Mouse (Mus musculus) C2C12 (cell line): ENCODE results near the gene Gja8. TPM values are rescaled to one million over a fixed set of nuclear protein-coding genes. Genes with fewer than 3 reads are reported as not detected.

Experiments
- H3K27me3 ChIP-seq: one replicate; pipeline ENCODE4 v1.6.1; 2011; ENCODE audit not compliant: control insufficient read depth, insufficient read depth, insufficient read length
- H3K36me3 ChIP-seq: one replicate; pipeline ENCODE4 v1.6.1; 2011; ENCODE audit not compliant: control insufficient read depth, insufficient read depth
- H3K4me3 ChIP-seq: one replicate; pipeline ENCODE4 v1.5.1; 2011; ENCODE audit warnings: mild to moderate bottlenecking, control low read depth; ENCODE audit not compliant: poor library complexity, insufficient read depth, severe bottlenecking
- H3K79me2 ChIP-seq: one replicate; pipeline ENCODE4 v1.6.1; 2011; ENCODE audit not compliant: control insufficient read depth, insufficient read depth
- H3K79me3 ChIP-seq: one replicate; pipeline ENCODE4 v1.6.1; 2011; ENCODE audit warnings: low read depth, control low read depth
- H3ac ChIP-seq: one replicate; pipeline ENCODE3; 2011; ENCODE audit warnings: low read depth; ENCODE audit not compliant: control insufficient read depth, insufficient read length
- CEBPB ChIP-seq: IDR thresholded peaks from one replicate; pipeline ENCODE4 v1.6.1; 2011; ENCODE audit warnings: low read depth, mild to moderate bottlenecking, control low read depth, moderate library complexity
- CTCF ChIP-seq: IDR thresholded peaks from one replicate; pipeline ENCODE4 v1.5.1; 2011; ENCODE audit not compliant: control insufficient read depth, insufficient read depth, insufficient read length
- FOSL1 ChIP-seq: IDR thresholded peaks from one replicate; pipeline ENCODE4 v1.8.0; 2011; ENCODE audit warnings: mild to moderate bottlenecking, low read length; ENCODE audit not compliant: poor library complexity, insufficient read depth, severe bottlenecking
- MAX ChIP-seq: IDR thresholded peaks from one replicate; pipeline ENCODE4 v1.6.1; 2011; ENCODE audit warnings: mild to moderate bottlenecking, control low read depth
- MYOD1 ChIP-seq: IDR thresholded peaks from one replicate; pipeline ENCODE4 v1.6.1; 2011; ENCODE audit warnings: low read depth; ENCODE audit not compliant: control insufficient read depth, insufficient read length
- MYOG ChIP-seq: IDR thresholded peaks from one replicate; pipeline ENCODE4 v1.6.1; 2011; ENCODE audit not compliant: control insufficient read depth, insufficient read length; ENCODE audit errors: extremely low read depth
- USF1 ChIP-seq: IDR thresholded peaks from one replicate; pipeline ENCODE4 v1.6.1; 2011; ENCODE audit warnings: low read depth, mild to moderate bottlenecking, control low read depth, moderate library complexity
- polyA plus RNA-seq: library from polyadenylated mRNA; unstranded; fragments of >200 nt; fragmentation: generic; extraction: Trizol; gene quantifications from one replicate; pipeline ENCODE4 v1.2.1, GENCODE M21; 2012; ENCODE audit warnings: missing spikeins

The Gja8 gene
- polyA plus RNA-seq, 1 experiment, result not detected

DNA sequence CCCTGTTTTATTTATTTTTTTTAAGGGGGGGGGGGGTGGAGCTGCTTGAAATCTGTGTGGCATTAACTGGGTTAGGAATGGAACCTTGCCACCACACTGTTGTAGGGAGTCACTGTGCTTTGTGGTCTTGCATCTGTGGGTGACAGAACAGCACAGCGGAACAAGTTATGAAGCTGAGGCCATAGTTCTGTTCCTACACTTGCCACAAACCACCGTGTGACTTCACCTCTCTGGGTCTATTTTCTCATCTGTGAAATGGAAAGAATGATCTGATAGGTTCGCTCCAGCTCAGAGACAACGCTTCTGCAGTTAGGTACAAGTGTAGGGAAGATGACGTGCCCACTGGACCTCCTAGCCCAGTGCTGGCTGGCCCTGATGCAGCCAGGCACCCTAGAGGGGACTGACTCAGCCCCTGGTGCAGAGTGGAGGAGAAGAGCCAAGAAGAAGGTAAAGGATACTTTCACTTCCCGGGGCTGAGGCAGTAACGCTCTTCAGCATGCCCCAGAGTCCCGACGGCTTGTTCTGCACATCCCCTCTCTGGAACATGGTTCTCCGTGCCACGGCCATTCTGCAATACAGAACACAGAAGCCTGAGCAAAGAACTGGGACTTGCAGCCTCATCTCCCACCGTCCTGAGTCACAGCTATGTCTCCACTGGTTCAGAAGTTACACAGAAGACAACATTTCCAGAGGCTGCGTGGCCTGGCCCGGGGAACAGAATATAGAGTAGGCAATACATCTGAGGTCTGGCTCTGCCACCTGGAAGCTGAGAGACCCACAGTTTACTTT lies 43.6 kb downstream of the Gja8 start:
- Histone ChIP-seq H3ac (no peak overlapping the region), H3K36me3 (peaks cover 15% of the 10 kb centered on the region), H3K4me3 (no peak overlapping the region), H3K79me3 (no peaks in the 10 kb centered on the region), H3K79me2 (no peaks in the 10 kb centered on the region), H3K27me3 (no peaks in the 10 kb centered on the region)
- TF ChIP-seq MYOD1, result no peak
- TF ChIP-seq USF1, result no peak
- no peak for TF ChIP-seq MAX
- no peak for TF ChIP-seq CTCF
- TF ChIP-seq MYOG, result no peak
- no peak for TF ChIP-seq FOSL1
- no peak for TF ChIP-seq CEBPB

DNA sequence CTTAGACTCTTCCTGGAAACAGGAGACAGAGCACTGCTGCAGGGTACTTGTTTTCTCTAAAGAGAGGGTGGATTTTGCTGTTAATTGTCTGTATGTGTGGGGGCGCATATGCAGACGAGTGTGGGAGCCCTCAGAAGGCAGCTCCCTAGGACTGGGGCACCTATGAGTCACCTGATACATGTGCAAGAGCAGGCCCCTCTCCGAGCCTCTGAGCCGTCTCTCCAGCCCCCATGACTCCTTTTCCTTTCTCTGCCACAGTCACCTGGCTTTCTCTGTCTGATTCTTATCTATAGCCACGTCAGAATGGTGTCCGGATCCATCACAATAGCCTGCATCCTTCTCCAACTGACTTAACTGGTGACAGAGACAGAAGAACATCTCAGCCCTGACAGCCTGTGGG lies 44.3 kb downstream of the Gja8 start:
- no peaks in the 10 kb centered on the region for H3K79me2 ChIP-seq
- H3K36me3 ChIP-seq, result peaks cover 17% of the 10 kb centered on the region
- no peaks in the 10 kb centered on the region for H3K27me3 ChIP-seq
- H3ac ChIP-seq, result no peak overlapping the region
- TF ChIP-seq CTCF (no peak), MYOD1 (no peak), MAX (no peak), USF1 (no peak), FOSL1 (no peak), MYOG (no peak), CEBPB (no peak)
- no peak overlapping the region for H3K4me3 ChIP-seq
- no peaks in the 10 kb centered on the region for H3K79me3 ChIP-seq

DNA sequence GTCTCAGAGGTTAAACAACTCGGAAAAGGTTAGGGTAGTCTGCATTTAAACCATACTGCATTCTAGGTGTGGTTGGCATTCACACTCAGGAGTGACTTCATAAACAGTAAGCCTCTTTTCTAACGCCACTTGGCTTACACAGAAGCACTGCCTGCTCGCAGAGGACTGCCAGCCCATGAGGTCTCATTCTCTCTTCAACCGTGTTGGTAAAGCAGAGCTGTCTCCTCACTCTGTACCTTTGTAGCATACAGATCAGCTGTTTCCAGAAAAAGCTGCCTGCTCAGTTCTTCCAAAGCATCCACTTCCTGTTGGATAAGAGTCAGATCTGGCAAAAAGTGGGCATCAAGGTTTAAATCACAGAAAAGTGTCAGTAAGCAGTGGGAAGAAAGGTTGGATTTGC lies 45.4 kb downstream of the Gja8 start:
- Histone ChIP-seq H3K79me2 (no peaks in the 10 kb centered on the region), H3ac (no peak overlapping the region), H3K27me3 (no peaks in the 10 kb centered on the region), H3K79me3 (no peaks in the 10 kb centered on the region), H3K36me3 (peaks cover 17% of the 10 kb centered on the region), H3K4me3 (no peak overlapping the region)
- TF ChIP-seq CTCF, result no peak
- TF ChIP-seq MAX, result no peak
- no peak for TF ChIP-seq CEBPB
- TF ChIP-seq USF1, result no peak
- TF ChIP-seq MYOG, result no peak
- no peak for TF ChIP-seq MYOD1
- no peak for TF ChIP-seq FOSL1

DNA sequence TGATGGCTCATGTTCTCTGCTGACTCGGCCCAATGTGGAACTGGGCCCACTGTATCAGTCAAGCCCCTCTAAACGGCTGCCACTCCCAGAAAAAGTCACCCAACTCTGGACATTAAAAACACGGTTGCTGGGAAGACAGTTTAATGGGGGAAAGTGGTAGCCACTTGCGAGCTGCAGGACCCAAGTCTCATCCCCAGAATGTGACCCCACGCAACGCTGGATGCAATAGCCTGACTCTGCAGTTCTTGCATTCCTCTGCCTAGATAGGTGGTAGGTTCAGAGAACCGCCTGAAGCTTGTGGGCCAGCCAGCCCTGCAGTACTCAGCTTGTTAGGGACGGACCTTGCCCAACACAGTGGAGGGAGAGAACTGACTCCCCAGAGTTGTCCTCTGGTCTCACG lies 46.3 kb downstream of the Gja8 start:
- Histone ChIP-seq H3K4me3 (no peak overlapping the region), H3K36me3 (peaks cover 25% of the 10 kb centered on the region), H3K79me3 (no peaks in the 10 kb centered on the region), H3ac (no peak overlapping the region), H3K27me3 (no peaks in the 10 kb centered on the region), H3K79me2 (no peaks in the 10 kb centered on the region)
- TF ChIP-seq MYOD1 (no peak), MAX (no peak), USF1 (no peak), CTCF (no peak), MYOG (no peak), CEBPB (no peak), FOSL1 (no peak)

DNA sequence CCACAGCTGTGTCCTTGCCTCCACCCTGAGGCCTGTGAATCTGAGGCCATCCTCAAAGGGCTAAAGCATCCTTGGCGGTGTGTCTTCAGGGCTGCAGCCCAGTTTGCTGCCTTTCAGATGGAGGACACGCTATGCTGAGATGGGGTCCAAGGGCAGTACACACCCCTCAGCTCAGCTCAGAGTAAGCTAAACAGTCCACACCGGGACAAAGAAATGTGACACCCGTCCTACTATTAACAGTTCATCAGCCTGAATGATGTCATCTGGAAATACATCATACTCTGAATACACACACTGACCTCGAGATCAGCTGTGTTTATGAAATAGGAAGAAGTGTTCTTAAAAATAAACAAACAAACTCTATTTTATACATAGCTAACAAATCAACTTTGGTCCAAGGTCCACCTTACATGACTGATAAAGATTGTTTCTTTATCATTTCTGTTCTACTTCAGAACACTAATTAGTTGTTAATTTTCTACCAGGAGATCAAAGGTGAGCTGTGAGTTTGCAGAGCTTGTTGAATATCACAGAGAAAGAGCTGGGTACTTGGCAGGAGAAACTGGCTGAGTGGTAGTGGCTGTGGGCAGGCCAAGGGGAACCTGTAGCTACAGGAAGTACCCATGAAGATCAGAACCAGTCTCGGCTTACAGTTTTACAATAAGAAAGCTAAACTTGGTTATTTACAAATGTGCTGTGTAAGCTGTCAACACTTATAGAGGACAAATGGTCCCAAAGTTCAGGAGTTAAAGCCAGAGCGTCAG lies 50.8 kb downstream of the Gja8 start:
- Histone ChIP-seq H3K4me3 (no peak overlapping the region), H3K27me3 (no peaks in the 10 kb centered on the region), H3K36me3 (peaks cover 33% of the 10 kb centered on the region), H3K79me3 (no peaks in the 10 kb centered on the region), H3K79me2 (no peaks in the 10 kb centered on the region), H3ac (no peak overlapping the region)
- TF ChIP-seq CTCF, result no peak
- TF ChIP-seq MYOD1, result no peak

DNA sequence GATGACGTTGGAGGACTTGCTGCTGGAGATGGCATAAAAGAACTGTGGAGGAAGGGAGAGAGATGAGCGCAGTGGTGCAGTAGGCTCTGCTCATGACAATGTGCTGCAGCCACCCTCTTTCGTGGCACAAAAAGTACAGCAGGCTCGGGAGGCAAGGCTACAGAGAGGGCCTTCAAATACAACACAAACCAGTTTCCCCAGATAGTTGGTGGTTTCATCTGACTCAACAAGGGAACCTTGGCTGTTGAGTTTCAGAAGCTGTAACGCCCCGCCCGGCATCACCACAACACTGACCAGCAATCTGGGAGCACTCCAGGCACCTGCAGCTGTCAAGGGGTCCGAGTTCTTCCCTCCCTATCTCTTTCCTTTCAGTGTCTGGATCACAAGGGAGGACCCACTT lies 53.3 kb downstream of the Gja8 start:
- Histone ChIP-seq H3K79me2 (no peaks in the 10 kb centered on the region), H3K79me3 (no peaks in the 10 kb centered on the region), H3K4me3 (no peak overlapping the region), H3K36me3 (peaks cover 45% of the 10 kb centered on the region), H3ac (no peak overlapping the region), H3K27me3 (no peaks in the 10 kb centered on the region)
- no peak for TF ChIP-seq MAX
- TF ChIP-seq CEBPB, result no peak
